Mouse (Mus musculus): ENCODE measurements at regions not wholly inside any gene's neighbourhood (a gene's known extent, or its start where the extent isn't known, plus 50 kb on each side); places are given as distances from the start of the nearest gene placed in this dataset.
"Not testable (repeated sequence)": the region's sequence is repeated elsewhere in the genome, so short reads cannot be mapped to it uniquely, and the experiment has no call there.

DNA sequence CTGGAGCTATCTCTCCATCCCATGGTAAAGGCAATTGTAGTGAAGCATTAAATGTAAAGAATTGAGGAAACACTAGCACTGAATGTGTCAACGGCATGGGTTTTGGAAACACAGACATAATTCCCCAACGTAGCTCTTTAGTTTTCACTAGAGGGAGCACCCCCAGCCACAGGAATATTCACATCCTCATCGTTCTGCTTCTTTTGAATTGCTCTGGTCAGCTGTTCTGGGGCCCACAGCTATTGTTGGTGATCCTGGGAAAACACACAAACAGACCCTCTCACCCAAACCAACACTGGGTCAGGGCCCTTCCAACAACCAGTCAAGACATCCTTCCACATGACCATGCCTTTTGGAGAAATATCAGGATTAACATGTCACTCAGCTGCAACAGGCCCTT, 119.7 kb downstream of the Impg2 start:
- not testable (repeated sequence) for DNase-seq (ENCODE audit: low spot score in 2 of 2)

DNA sequence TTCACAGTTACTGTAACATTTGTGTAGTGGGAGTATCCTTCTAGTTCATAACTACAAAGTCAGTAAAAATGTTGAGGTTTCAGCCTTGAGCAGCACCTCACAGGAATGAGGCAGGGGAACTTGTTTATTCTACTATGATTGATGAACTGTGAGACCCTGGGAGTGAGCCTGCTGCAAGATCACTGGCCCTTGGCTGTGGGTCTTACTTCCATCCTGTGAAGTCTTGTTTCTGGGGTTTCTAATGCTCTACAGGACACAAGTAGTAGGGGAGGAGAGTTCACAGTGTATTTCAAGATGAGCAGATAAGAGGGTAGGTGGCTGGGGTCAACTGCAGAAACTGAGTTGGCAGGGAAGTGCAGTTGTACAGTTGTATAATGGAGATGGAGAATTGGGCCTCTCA, 128.3 kb upstream of the Abi3bp start:
- no peak for DNase-seq (ENCODE audit: low spot score in 2 of 2)

DNA sequence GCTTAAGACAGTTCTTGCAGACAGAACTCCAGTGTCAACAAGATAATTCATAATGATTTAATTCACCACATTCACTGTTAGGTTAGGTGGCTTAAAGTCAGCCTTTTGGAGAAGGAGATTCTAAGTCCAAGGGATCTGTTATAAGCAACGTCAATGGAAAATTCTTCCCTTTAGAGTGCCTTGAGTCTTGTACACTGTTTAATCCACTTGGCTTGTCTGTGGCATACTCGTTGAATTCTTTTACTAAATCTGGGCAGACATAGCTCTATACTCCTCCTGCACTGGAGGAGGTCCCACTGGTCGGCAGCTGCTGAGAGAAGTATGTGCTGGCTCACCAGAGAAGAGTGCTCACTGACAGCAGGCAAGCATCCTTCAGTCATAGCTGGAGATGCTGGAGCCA, 124.8 kb upstream of the Abi3bp start:
- no peak for DNase-seq (ENCODE audit: low spot score in 2 of 2)

DNA sequence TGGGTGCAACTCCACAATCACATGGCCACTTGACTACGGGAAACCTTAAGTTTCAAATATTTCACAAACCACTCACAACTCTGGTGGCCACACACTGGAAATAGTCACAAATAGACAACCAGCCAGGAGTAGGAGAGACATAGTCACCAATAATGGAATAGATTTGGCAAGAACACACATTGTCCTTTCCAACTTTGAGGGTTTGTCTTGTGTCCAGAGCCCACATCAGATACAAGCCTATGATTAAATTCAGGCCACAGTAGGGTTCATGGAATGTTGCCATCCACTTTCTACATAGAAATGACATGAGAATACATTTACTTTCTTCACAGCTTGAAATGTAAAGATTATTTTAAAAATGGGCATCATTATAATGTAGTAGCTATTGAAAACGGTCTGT, 118.6 kb upstream of the Abi3bp start:
- DNase-seq (ENCODE audit: low spot score in 2 of 2), result no peak

DNA sequence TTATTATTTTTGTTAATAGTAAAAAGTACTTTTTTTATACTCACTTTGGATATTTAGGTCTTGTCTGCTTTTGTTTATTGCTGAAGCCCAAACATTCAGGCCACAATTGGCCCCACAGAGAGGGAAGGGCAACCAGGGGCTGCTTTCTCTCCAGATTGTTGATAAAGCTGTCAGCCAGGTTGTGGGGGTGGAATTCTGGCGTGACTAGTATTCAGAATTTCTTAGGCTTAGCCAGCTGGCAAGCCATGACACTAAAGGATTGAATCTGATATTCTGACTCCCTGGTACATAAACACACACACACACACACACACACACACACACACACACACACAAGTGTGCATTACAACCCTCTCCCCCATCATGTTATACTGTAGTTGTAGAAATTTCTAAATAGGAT, 116.7 kb upstream of the Abi3bp start:
- peak in 1 of 2 experiments; percentile 27 for DNase-seq (ENCODE audit: low spot score in 2 of 2)

DNA sequence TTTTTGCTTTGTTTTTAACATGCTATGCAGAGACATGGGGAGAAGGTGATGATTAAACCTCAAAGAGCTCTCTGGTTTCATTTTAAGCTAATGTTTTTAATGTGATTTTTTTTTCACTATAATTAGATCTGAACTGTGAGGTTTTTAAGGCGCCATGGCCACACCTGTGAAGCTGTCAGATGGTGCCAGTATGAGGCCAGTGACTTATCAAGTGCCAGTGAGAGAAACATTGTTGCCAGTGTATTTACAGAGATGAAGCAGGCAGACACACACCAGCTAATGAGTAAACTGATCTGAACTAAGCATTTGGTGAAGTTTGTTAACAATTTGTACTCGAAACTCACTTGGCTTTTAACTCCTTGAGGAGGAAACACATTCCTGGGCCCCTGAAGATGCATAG, 99.3 kb upstream of the Abi3bp start:
- no peak for DNase-seq (ENCODE audit: low spot score in 2 of 2)

DNA sequence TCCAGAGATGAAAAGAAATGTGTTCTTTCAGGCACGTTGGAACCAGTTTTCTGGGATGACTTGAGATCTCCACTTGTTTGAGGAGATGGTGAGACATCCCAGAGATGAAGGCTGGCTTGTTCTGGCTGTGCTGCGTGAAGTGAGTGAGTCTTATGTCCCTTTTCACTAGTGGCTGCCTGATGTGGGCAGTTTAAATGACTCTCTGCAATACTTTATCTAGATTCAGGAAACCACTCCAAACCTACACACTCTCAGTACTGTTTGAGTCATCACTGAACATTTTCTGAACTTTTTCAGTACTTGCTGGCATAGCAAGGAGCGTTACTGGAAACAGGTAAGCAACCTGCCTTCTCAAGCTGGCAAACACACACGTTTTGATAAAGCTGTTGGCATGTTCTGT, 97.0 kb upstream of the Abi3bp start:
- no peak for DNase-seq (ENCODE audit: low spot score in 2 of 2)

DNA sequence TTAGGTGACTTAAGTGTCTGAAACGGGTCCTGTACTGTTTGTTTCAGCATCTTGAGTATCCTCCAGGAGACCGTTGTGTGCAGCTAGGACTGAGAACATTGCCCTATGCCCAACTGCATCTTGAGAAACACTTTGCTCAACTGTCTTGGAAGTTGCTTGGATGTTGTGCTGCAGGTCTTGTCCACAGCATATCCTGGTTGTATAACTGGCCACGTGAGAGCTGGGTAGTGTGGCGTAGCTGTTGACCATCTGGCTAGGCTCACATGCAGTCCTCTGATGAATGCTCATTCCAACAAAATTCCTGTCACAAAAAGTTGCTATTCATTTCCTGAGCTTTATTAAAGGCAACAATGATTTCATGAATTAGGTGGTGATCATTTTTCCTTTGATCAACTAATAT, 91.1 kb upstream of the Abi3bp start:
- DNase-seq (ENCODE audit: low spot score in 2 of 2), result no peak

DNA sequence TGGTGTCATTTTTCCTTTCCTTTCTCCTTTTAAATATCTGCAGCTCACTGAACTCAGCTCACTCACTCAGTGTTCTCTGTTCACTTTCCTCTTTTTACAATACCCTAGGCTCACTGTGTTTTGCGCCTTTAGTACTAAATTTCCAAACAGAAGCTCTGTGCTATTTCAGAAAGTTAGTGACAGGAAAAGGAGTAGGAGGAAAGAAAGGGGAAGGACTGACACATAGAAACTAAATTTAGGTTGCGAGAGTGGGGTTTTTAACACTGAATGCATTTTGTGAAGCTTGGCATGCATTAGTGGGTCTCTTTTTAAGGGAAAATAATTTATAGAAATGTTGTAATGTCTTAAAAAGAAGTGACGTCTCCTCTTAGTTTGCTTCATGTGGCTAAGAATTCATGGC, 84.8 kb upstream of the Abi3bp start:
- DNase-seq (ENCODE audit: low spot score in 2 of 2), result no peak

DNA sequence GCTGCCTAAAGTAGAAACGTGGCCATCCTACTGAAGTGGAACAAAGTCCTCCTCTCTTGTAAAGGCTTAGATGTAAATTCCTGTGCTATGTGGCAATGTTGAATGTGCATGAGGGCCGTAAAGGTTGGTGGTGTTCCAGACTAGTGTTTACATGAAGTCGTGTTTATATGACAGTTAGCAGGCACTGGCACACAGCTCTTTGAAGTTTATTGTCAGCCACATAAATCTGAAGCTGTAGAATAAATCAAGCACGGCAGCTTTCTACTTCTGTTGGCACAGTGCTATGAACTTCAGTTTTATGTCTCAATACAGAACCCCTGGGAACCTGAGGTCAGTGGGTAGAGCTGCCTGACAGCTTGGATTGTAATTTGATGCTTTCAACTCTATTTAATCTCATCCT, 81.1 kb upstream of the Abi3bp start:
- DNase-seq (ENCODE audit: low spot score in 2 of 2), result no peak

DNA sequence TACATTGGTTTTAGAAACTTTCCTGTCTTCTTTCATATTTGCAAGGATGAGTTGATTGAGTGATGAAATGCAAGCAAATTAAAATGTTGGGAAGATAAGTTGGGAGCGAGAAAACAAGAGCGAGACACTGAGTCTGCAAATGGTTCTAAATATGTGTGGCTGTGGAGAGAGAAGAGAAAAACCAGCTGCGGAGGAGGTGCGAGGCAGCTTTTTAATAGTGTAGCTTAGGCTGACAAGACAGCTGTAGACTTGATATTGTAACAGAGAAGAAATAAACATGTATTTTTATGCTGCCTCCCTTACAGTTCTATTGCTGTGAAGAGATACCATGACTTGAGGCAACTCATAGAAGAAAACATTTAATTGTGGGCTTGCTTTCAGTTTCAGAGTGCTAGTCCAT, 78.1 kb upstream of the Abi3bp start:
- DNase-seq (ENCODE audit: low spot score in 2 of 2), result no peak

DNA sequence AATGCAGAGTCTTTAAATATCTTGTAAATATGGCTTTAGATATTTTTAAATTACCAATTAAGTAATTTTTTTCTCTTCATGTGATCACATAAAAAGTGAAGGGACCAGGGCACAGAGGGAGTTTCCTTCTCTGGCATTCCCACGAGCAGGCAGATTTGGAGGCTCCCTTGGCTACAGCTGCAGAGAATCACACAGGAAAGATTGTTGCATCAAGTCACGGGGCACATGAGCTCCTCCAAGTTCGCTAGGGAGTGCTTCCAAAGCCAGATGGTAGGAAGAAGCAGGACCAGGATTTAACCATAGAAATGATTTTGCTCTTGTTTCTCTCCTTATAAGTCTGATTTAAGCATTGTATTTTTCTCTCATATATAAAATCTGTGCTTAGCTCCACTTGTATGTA, 53.9 kb upstream of the Abi3bp start:
- peak; percentile 9 to 34 for DNase-seq (ENCODE audit: low spot score in 2 of 2)

Measured in layer of hippocampus, adult 18-20 months (tissue).